Mouse (Mus musculus) midbrain, embryonic 12.5 days (tissue): Measurements from ENCODE around the gene Lsm4. TPM values are rescaled to one million over a fixed set of nuclear protein-coding genes. Genes with fewer than 3 reads are reported as not detected.
A peak's percentile ranks its signal among the peaks of the same experiment; 100 is the strongest.

Experiments
- ATAC-seq: fragments of 200-750 bp; cut with Nextera tagmentation; 2 replicates; pipeline ENCODE4 v1.8.0; 2017; ENCODE audit warnings: low read depth, moderate TSS enrichment, moderate library complexity; ENCODE audit not compliant: low FRiP score
- H3K27ac ChIP-seq: fragments of 300-500 bp; sonication (generic); replicated peaks from 2 replicates; pipeline ENCODE4 v1.5.1; 2016; ENCODE audit warnings: mild to moderate bottlenecking
- H3K27me3 ChIP-seq: fragments of 300-500 bp; sonication (generic); 2 replicates; pipeline ENCODE4 v1.6.1; 2016; ENCODE audit warnings: mild to moderate bottlenecking
- H3K36me3 ChIP-seq: fragments of 300-500 bp; sonication (generic); 2 replicates; pipeline ENCODE4 v1.6.1; 2016
- H3K4me1 ChIP-seq: fragments of 300-500 bp; sonication (generic); 2 replicates; pipeline ENCODE4 v1.6.1; 2016
- H3K4me2 ChIP-seq: fragments of 300-500 bp; sonication (generic); replicated peaks from 2 replicates; pipeline ENCODE4 v1.6.1; 2016; ENCODE audit warnings: mild to moderate bottlenecking, moderate library complexity
- H3K4me3 ChIP-seq: fragments of 300-500 bp; sonication (generic); 2 replicates; pipeline ENCODE4 v1.5.1; 2016; ENCODE audit warnings: mild to moderate bottlenecking
- H3K9ac ChIP-seq: fragments of 300-500 bp; sonication (generic); replicated peaks from 2 replicates; pipeline ENCODE4 v1.6.1; 2016; ENCODE audit warnings: mild to moderate bottlenecking, moderate library complexity
- H3K9me3 ChIP-seq: fragments of 300-500 bp; sonication (generic); 2 replicates; pipeline ENCODE4 v1.6.1; 2016; ENCODE audit warnings: mild to moderate bottlenecking
- WGBS: fragments of 180-500 bp; shearing (Covaris S2); methylation state at CpG from one replicate; pipeline ENCODE4 v1.1.7; 2016; 5-methylcytosine and 5-hydroxymethylcytosine counted together
- polyA plus RNA-seq: library from polyadenylated mRNA; unstranded; fragments of >200 nt; fragmentation: Nextera tagmentation; extraction: Ambion mirVana; gene quantifications from 2 replicates; pipeline ENCODE4 v1.2.1, GENCODE M21; 2016

The Lsm4 gene
- polyA plus RNA-seq, 1 experiment from 2014 or later = 255 TPM

DNA sequence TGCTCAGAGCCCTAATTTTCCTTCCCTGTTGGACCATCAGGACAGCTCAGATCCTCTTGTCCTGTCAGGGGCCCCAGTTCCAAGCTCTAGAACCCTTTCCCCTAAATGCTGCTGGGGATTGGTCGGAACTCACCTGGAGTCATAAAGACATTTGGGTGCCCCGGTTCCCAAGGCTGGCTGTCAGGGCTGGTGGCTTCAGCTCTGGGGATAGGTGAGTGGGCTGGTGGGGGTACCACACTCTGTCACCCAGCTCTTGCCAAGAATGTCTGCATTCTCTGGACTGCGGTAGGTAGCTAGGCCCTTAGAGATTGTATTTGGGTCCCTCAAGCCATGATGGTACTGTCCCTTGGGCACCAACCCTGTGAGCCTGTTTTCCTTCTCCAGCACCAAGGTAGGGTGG is 30.2 kb downstream of the Lsm4 start, which contains the start of gene Iqcn:
Gene Iqcn (plus strand): TSS at position 171 of the 400 bp plus-strand sequence.
- Histone ChIP-seq H3K27me3 (no peaks in the 10 kb centered on the region), H3K4me1 (peaks cover 25% of the 10 kb centered on the region), H3K27ac (no peak within 1 kb of the TSS), H3K9ac (no peak within 1 kb of the TSS), H3K36me3 (0 out of 2 replicates have a peak, but pooled peaks cover 10% of the 10 kb centered on the region), H3K9me3 (no peaks in the 10 kb centered on the region), H3K4me2 (peak within 1 kb of the TSS; percentile 32), H3K4me3 (0 out of 2 replicates have a peak within 1 kb of the TSS, but pooled peaks have one; percentile 5)
- WGBS = 95% methylated on average over 3 of the region's 3 CpGs
- ATAC-seq = no peak

DNA sequence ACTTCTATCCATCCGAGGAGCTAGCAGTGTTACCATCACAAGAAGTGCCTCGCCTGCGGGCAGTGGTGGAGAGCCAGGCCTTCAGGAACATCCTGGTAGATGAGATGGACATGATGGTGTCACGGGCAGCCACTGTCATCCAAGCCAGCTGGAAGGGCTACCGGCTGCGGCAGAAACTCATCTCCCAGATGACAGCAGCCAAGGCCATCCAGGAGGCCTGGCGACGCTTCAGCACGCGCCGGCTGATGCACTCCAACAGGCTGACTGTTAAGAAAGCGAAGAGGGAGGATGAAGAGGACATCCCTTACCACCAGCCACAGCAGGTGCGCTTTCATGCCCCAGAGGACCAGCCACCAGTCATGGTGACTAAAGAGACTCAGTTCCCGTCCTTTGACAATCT is 35.2 kb downstream of the Lsm4 start:
- 0 out of 2 replicates have a peak, but pooled peaks cover 3% of the 10 kb centered on the region for H3K27me3 ChIP-seq
- WGBS = 92% methylated on average over 14 of the region's 14 CpGs
- no peak overlapping the region for H3K27ac ChIP-seq
- peaks cover 3% of the 10 kb centered on the region; the same call in 1 of the 2 replicates for H3K4me1 ChIP-seq
- no peaks in the 10 kb centered on the region for H3K9me3 ChIP-seq
- H3K4me2 ChIP-seq = no peak overlapping the region
- H3K9ac ChIP-seq = no peak overlapping the region
- 0 out of 2 replicates have a peak, but pooled peaks cover 5% of the 10 kb centered on the region for H3K36me3 ChIP-seq
- no peak overlapping the region for H3K4me3 ChIP-seq
- ATAC-seq = no peak

DNA sequence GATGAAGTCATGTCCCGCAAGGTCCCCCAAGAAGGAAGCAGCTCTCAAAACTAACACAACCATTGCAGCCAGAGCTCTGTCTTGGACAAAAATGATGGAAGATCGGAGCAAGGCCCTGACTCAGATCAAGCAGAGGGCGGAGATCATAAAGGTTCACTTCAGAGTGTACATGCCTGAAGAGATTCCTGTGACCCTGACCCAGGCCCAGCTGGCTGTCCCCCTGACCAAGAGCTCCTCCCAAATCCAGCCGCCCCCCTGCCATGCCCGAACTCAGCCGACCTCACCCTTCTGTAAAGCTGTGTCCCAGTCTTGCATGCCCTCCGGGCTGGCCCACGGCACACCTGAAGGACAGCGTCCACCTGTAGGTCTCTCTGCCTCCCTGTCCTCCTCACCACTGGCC is 36.7 kb downstream of the Lsm4 start:
- no peaks in the 10 kb centered on the region for H3K9me3 ChIP-seq
- no peak overlapping the region for H3K27ac ChIP-seq
- H3K9ac ChIP-seq = no peak overlapping the region
- H3K4me3 ChIP-seq = no peak overlapping the region
- H3K4me1 ChIP-seq = no peaks in the 10 kb centered on the region
- no peak for ATAC-seq
- 0 out of 2 replicates have a peak, but pooled peaks cover 5% of the 10 kb centered on the region for H3K27me3 ChIP-seq
- WGBS = 93% methylated on average over 9 of the region's 9 CpGs
- H3K4me2 ChIP-seq = no peak overlapping the region
- H3K36me3 ChIP-seq = no peaks in the 10 kb centered on the region

DNA sequence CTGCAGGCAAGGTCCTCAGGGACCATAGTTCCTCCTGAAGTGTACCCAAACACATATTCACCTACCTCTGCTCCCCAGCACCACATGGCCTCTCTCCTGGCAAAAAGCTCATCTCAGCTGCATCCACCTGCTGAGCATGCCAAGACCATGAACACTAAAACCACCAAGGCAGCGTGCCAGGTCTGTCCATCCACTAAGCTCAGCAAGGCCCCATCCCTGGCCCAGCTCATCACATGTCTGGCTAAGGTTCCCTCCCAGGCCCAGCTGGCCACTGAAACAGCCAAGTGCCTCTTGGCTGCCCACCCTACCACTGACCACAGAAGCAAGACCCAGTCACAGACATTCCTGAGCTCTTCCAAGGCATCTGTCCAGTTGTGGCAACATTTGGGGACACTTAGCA is 37.2 kb downstream of the Lsm4 start:
- Histone ChIP-seq H3K4me1 (no peaks in the 10 kb centered on the region), H3K9me3 (no peaks in the 10 kb centered on the region), H3K4me3 (no peak overlapping the region), H3K9ac (no peak overlapping the region), H3K27ac (no peak overlapping the region), H3K27me3 (0 out of 2 replicates have a peak, but pooled peaks cover 5% of the 10 kb centered on the region), H3K4me2 (no peak overlapping the region), H3K36me3 (no peaks in the 10 kb centered on the region)
- 91% methylated on average over 1 of the region's 1 CpGs for WGBS
- ATAC-seq = no peak

DNA sequence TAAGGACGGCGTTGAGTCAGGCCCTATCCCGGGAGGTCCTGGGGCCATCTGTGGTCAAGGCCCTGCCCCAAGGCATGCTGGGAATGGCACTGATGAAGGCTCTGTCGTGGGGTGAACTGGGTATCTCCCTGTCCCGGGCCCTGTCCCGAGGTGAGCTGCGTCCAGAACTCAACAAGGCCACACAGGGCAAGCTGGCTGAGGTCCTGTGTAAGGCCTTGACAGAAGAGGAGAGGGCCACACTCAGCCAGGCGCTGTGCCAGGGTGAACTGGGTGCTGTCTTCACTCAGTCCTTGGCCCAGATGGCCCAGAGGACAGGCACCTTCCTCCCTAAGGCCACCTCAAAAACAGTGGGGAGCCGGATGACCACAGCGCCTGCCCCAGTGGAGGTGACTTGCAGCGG is 38.0 kb downstream of the Lsm4 start:
- no peaks in the 10 kb centered on the region for H3K4me1 ChIP-seq
- no peak for ATAC-seq
- no peak overlapping the region for H3K27ac ChIP-seq
- H3K4me3 ChIP-seq = no peak overlapping the region
- no peak overlapping the region for H3K4me2 ChIP-seq
- no peak overlapping the region for H3K9ac ChIP-seq
- H3K36me3 ChIP-seq = no peaks in the 10 kb centered on the region
- WGBS = 88% methylated on average over 11 of the region's 11 CpGs
- H3K9me3 ChIP-seq = no peaks in the 10 kb centered on the region
- 0 out of 2 replicates have a peak, but pooled peaks cover 5% of the 10 kb centered on the region for H3K27me3 ChIP-seq

DNA sequence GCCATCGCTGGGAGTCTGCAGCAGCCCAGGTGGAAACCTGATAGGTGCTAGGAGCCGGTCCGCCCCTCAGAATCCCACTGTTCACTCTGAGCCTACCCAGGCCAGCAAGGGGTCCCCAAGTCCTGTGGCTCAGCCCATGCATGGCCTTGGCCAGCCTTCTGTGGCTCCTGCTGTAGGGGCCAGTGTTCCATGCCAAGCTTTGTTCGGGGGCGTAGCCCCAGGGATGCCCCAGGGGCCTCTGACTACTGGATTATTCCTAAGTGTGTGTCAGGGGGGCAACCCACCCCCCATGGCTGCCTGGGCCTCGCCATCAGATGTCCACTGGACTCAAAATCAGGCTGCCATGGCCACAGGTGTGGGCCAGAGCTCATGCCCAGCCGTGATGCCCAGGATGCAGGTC is 40.9 kb downstream of the Lsm4 start:
- H3K27me3 ChIP-seq = peaks cover 16% of the 10 kb centered on the region
- H3K27ac ChIP-seq = no peak overlapping the region
- 86% methylated on average over 7 of the region's 7 CpGs for WGBS
- H3K4me3 ChIP-seq = no peak overlapping the region
- ATAC-seq = no peak
- H3K36me3 ChIP-seq = no peaks in the 10 kb centered on the region
- H3K4me1 ChIP-seq = 0 out of 2 replicates have a peak, but pooled peaks cover 3% of the 10 kb centered on the region
- H3K4me2 ChIP-seq = no peak overlapping the region
- H3K9me3 ChIP-seq = no peaks in the 10 kb centered on the region
- no peak overlapping the region for H3K9ac ChIP-seq

DNA sequence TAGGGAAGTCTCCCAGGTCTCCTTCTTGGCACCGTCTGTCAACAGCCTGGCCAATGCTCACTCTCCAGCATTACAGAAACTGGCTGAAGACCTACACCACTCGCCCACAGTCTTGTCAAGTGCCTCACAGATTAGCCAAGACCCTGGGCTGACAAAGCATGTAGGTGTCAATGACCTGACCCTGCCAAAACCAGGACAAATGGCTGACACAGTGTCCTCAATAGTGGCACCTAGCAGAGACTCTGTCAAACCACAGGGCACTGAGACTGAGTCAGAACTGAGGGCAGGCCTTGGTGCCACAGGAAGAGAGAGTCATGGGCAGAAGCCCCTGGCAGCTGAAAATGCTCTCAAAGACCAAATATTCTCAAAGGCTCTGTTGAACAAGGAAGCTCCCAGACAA is 42.0 kb downstream of the Lsm4 start:
- H3K9ac ChIP-seq = no peak overlapping the region
- no peak overlapping the region for H3K4me2 ChIP-seq
- H3K4me3 ChIP-seq = no peak overlapping the region
- H3K27me3 ChIP-seq = peaks cover 21% of the 10 kb centered on the region
- no peaks in the 10 kb centered on the region for H3K9me3 ChIP-seq
- H3K36me3 ChIP-seq = no peaks in the 10 kb centered on the region
- no peak for ATAC-seq
- WGBS = 76% methylated on average over 2 of the region's 2 CpGs
- H3K4me1 ChIP-seq = 0 out of 2 replicates have a peak, but pooled peaks cover 3% of the 10 kb centered on the region
- no peak overlapping the region for H3K27ac ChIP-seq

DNA sequence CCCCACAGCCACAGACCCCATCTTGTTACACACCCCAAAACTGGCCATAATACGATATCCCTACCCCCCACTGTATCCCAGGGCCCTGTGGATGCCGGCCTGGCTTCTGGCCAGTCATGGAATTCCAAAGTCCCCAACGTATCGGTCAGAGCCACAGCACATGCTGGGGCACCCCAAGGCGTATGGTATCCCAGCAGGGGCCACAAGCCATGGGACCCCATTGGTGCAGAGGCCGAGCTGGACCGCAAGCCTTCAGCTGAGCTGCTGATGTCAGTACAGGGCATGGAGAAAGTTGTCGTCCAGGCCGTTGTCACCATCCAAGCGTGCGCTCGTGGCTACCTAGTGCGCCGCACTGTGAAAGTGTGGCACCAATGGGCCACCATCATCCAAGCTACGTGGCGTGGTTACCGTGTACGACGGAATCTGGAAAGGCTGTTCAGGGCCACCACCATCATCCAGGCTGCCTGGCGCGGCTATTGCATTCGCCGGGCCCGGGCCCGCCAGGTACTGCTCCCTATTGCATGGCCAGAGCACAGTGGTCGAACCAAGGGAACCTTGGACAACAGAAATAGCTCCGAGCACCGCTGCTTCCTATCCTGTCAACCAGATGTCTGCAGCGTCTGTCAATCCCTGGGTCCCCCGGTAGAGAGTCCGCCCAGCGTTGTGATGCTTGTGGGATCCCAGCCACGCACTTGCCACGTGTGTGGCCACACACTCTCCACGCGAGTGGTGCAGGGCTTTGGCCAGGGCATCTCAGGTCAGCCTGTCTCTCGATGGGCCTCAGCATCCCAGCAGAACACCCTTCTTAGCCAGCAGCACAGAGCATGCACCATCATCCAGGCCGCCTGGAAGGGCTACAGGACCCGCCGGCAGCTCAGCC is 43.7 kb downstream of the Lsm4 start:
- Histone ChIP-seq H3K4me2 (no peak overlapping the region), H3K9ac (no peak overlapping the region), H3K27ac (no peak overlapping the region), H3K4me1 (0 out of 2 replicates have a peak, but pooled peaks cover 3% of the 10 kb centered on the region), H3K9me3 (no peaks in the 10 kb centered on the region), H3K36me3 (no peaks in the 10 kb centered on the region), H3K27me3 (peaks cover 22% of the 10 kb centered on the region), H3K4me3 (no peak overlapping the region)
- WGBS = 87% methylated on average over 40 of the region's 40 CpGs
- ATAC-seq = no peak

DNA sequence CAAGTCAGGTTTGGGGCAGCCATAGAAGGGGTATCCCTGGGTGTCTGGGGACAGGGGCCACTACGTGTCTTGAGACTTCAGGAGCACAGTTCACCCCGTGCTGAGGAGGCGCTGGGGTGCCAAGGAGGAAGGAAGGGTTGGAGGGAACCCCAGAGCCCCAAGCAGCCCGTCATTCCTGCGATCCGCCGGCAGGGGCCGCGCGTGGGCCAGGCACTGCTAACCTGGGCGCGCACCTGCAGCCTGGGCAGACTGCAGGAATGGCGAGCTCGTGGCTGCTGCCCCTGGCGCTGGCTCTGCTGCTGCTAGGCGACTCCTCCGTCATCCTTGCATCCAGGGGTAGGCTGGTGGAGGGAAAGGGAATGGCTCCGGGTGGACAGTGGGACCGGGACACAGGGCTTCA is 45.2 kb downstream of the Lsm4 start, which contains the start of gene Gm3336:
Gene Gm3336 (plus strand): TSS at position 247 of the 400 bp plus-strand sequence.
- Histone ChIP-seq H3K4me3 (no peak within 1 kb of the TSS), H3K4me2 (no peak within 1 kb of the TSS), H3K27me3 (peaks cover 18% of the 10 kb centered on the region), H3K4me1 (0 out of 2 replicates have a peak, but pooled peaks cover 3% of the 10 kb centered on the region), H3K36me3 (no peaks in the 10 kb centered on the region), H3K9me3 (no peaks in the 10 kb centered on the region), H3K9ac (no peak within 1 kb of the TSS), H3K27ac (no peak within 1 kb of the TSS)
- no peak; the same call in 1 of the 2 replicates for ATAC-seq
- 3% methylated on average over 19 of the region's 19 CpGs for WGBS

DNA sequence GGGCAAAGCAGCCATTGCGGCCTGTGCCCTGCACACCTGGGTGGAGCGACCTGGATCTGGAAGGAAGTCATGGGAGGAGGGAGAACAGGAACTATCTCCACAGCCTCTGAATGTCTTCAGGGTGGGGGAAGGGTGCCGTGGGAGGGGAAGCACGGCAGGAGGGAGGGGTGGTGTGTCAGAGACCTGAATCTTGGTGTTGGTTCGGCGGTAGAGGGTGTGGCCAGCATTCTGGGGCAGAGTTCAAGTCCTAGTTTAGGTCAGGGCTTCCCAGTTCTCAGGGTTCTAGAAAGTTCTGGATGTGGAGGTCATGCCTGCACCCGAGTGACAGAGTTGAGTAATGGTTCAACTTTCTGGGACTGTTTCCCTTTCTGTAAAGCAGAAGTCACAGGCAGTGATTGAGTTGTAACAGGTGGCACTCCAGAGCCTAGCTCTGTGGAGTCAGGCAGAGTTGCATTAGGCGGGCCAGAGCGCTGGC is 46.8 kb downstream of the Lsm4 start:
- Histone ChIP-seq H3K4me1 (0 out of 2 replicates have a peak, but pooled peaks cover 3% of the 10 kb centered on the region), H3K9me3 (no peaks in the 10 kb centered on the region), H3K36me3 (no peaks in the 10 kb centered on the region), H3K27me3 (peaks cover 17% of the 10 kb centered on the region), H3K4me2 (no peak overlapping the region), H3K27ac (no peak overlapping the region), H3K4me3 (no peak overlapping the region), H3K9ac (no peak overlapping the region)
- 70% methylated on average over 9 of the region's 9 CpGs for WGBS
- ATAC-seq = no peak

DNA sequence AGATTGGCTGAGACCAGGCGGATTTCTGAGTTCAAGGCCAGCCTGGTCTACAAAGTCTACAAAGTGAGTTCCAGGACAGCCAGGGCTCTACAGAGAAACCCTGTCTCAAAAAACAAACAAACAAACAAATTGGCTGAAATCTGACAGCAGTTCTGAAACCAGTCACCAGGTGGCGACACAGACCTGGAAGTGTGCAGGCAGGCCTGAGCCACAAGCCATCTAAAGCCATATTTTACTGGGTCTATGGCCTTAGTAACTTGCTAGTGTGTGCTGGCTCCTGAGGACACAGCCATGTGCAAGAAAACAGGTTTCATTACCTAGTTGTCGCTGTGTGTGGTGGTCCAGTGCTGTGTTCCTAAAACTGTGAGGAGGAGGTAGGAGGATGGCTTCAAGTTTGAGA is 47.7 kb downstream of the Lsm4 start:
- H3K4me1 ChIP-seq = 0 out of 2 replicates have a peak, but pooled peaks cover 3% of the 10 kb centered on the region
- no peaks in the 10 kb centered on the region for H3K36me3 ChIP-seq
- no peak; the same call in 1 of the 2 replicates for ATAC-seq
- H3K27ac ChIP-seq = no peak overlapping the region
- no peaks in the 10 kb centered on the region for H3K9me3 ChIP-seq
- no peak overlapping the region for H3K4me2 ChIP-seq
- 5% methylated on average over 3 of the region's 3 CpGs for WGBS
- H3K9ac ChIP-seq = no peak overlapping the region
- peaks cover 17% of the 10 kb centered on the region for H3K27me3 ChIP-seq
- H3K4me3 ChIP-seq = no peak overlapping the region

DNA sequence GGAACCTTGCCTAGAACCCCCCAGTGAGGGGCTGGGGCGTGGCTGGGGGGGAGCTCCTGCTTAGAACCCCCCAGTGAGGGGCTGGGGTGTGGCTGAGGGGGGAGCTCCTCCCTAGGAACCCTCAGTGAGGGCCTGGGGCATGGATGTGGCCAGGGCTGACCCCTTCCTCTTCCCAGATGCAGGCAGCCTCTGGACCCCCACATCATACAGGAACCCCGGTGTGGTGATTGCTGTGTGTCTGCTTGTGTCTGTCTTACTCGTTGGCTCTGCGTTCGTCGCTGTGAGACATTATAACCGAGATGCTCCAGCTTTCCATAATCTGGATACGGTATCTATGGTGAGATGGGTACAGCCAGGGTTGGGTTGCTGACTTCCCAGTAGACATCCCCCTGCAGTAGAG is 48.6 kb downstream of the Lsm4 start:
- WGBS = 85% methylated on average over 8 of the region's 8 CpGs

More for the DNA sequence above, 48.6 kb downstream of the Lsm4 start:
- H3K4me1 ChIP-seq = 0 out of 2 replicates have a peak, but pooled peaks cover 3% of the 10 kb centered on the region
- H3K27me3 ChIP-seq = peaks cover 24% of the 10 kb centered on the region
- H3K9ac ChIP-seq = 0 out of 2 replicates have a peak overlapping the region, but pooled peaks have one; percentile 6
- H3K4me3 ChIP-seq = no peak overlapping the region
- no peak overlapping the region for H3K27ac ChIP-seq
- H3K4me2 ChIP-seq = no peak overlapping the region
- ATAC-seq = no peak
- no peaks in the 10 kb centered on the region for H3K36me3 ChIP-seq
- no peaks in the 10 kb centered on the region for H3K9me3 ChIP-seq
